Comparison of ENCODE assay signal across 24 mouse cellular contexts in genomic region chrX:71981322-71981721, GRCm38 (mm10). TPM values are rescaled to one million over a fixed set of nuclear protein-coding genes. Genes with fewer than 3 reads are reported as not detected.
A peak's percentile ranks its signal among the peaks of the same experiment; 100 is the strongest.
DNase-seq lines count a peak whose midpoint lies in the region; ATAC-seq and TF ChIP-seq lines count a peak whose summit lies in the region.
"Had no signal": no experiment of that assay in that cellular context is flagged by ENCODE, and none has a peak within 500 bp of the region (broad histone marks: within the 10 kb centered on the region; RNA-seq: fewer than 3 reads in every experiment).

No protein-coding gene starts in this region.

- H3K9me3 ChIP-seq in heart, postnatal 0 days (replicated peaks; ENCODE audit: control insufficient read depth, low read length), result no peaks in the 10 kb centered on the region
- no peaks in the 10 kb centered on the region for H3K9me3 ChIP-seq in lung, embryonic 14.5 days (ENCODE audit: low read depth, low read length)
- H3K9me3 ChIP-seq: embryonic facial prominence, embryonic 12.5 days; forebrain, embryonic 15.5 days; heart, embryonic 13.5 days; hindbrain, embryonic 15.5 days had no signal

- no peak for TF ChIP-seq POLR2A in lung, adult 2 months (IDR thresholded peaks at IDR 0.05; ENCODE audit: borderline replicate concordance, extremely low read depth, low read depth, low read length)

- no peak for ATAC-seq in heart, postnatal 0 days (ENCODE audit: insufficient read depth, low read depth)
- no peak for ATAC-seq in lung, embryonic 14.5 days (ENCODE audit: insufficient read depth)
- ATAC-seq: forebrain, embryonic 15.5 days had no signal

- WGBS in heart, postnatal 0 days, result 64% methylated on average over 2 of the region's 2 CpGs
- 48% methylated on average over 2 of the region's 2 CpGs for WGBS in lung, embryonic 14.5 days
- 59% methylated on average over 2 of the region's 2 CpGs for WGBS in lung, adult 2 months

- no peaks in the 10 kb centered on the region for H3K4me1 ChIP-seq in heart, postnatal 0 days (ENCODE audit: control insufficient read depth, insufficient read depth)
- H3K4me1 ChIP-seq in lung, embryonic 14.5 days (ENCODE audit: insufficient read depth), result no peaks in the 10 kb centered on the region
- no peaks in the 10 kb centered on the region for H3K4me1 ChIP-seq in lung, adult 2 months (ENCODE audit: control insufficient read depth, insufficient read depth, low read length)
- H3K4me1 ChIP-seq: embryonic facial prominence, embryonic 12.5 days; forebrain, embryonic 15.5 days; heart, embryonic 13.5 days; hindbrain, embryonic 15.5 days had no signal

- TF ChIP-seq EP300 in heart, postnatal 0 days (IDR thresholded peaks at IDR 0.05; ENCODE audit: low read depth), result no peak

- no peak for TF ChIP-seq CTCF in heart, postnatal 0 days (IDR thresholded peaks at IDR 0.05; ENCODE audit: low read depth)
- TF ChIP-seq CTCF in lung, embryonic 14.5 days (IDR thresholded peaks at IDR 0.05; ENCODE audit: low read depth), result no peak
- no peak for TF ChIP-seq CTCF in lung, adult 2 months (IDR thresholded peaks at IDR 0.05; ENCODE audit: insufficient read depth, low read length)

- H3K4me2 ChIP-seq in heart, postnatal 0 days (ENCODE audit: low read depth, low read length), result no peak overlapping the region
- H3K4me2 ChIP-seq in lung, embryonic 14.5 days, result no peak overlapping the region
- H3K4me2 ChIP-seq: embryonic facial prominence, embryonic 12.5 days; forebrain, embryonic 15.5 days; heart, embryonic 13.5 days; hindbrain, embryonic 15.5 days had no signal

- H3K27ac ChIP-seq in heart, postnatal 0 days (ENCODE audit: low read depth), result peak overlapping the region; percentile 51; the same call in 1 of the 2 replicates
- no peak overlapping the region for H3K27ac ChIP-seq in lung, embryonic 14.5 days (ENCODE audit: low read depth)
- H3K27ac ChIP-seq: embryonic facial prominence, embryonic 12.5 days; forebrain, embryonic 15.5 days; heart, embryonic 13.5 days; hindbrain, embryonic 15.5 days had no signal

- no peak overlapping the region for H3K9ac ChIP-seq in heart, postnatal 0 days (replicated peaks; ENCODE audit: low read depth, low read length)
- no peak overlapping the region for H3K9ac ChIP-seq in lung, embryonic 14.5 days
- H3K9ac ChIP-seq: embryonic facial prominence, embryonic 12.5 days; forebrain, embryonic 15.5 days; heart, embryonic 13.5 days; hindbrain, embryonic 15.5 days had no signal

- no peaks in the 10 kb centered on the region for H3K27me3 ChIP-seq in heart, postnatal 0 days (ENCODE audit: control insufficient read depth, insufficient read depth, low read length)
- no peaks in the 10 kb centered on the region for H3K27me3 ChIP-seq in lung, embryonic 14.5 days (ENCODE audit: insufficient read depth, low read length)
- H3K27me3 ChIP-seq: embryonic facial prominence, embryonic 12.5 days; forebrain, embryonic 15.5 days; heart, embryonic 13.5 days; hindbrain, embryonic 15.5 days had no signal

- intact Hi-C loops in heart, postnatal 36 days (cut with DNase I), result no loop called here

- H3K36me3 ChIP-seq in heart, postnatal 0 days (replicated peaks; ENCODE audit: control insufficient read depth, insufficient read depth, low read length), result no peaks in the 10 kb centered on the region
- H3K36me3 ChIP-seq in lung, embryonic 14.5 days (ENCODE audit: insufficient read depth), result no peaks in the 10 kb centered on the region
- H3K36me3 ChIP-seq: embryonic facial prominence, embryonic 12.5 days; forebrain, embryonic 15.5 days; heart, embryonic 13.5 days; hindbrain, embryonic 15.5 days had no signal

- H3K4me3 ChIP-seq in heart, postnatal 0 days (ENCODE audit: low read depth, low read length), result no peak overlapping the region
- no peak overlapping the region for H3K4me3 ChIP-seq in lung, embryonic 14.5 days (ENCODE audit: low read depth, low read length)
- no peak overlapping the region for H3K4me3 ChIP-seq in lung, adult 2 months (replicated peaks; ENCODE audit: extremely low read depth, low read depth, low read length)
- H3K4me3 ChIP-seq: embryonic facial prominence, embryonic 12.5 days; forebrain, embryonic 15.5 days; heart, embryonic 13.5 days; hindbrain, embryonic 15.5 days had no signal

- DNase-seq in adrenal gland, adult 8-10 months, result peak; percentile 9
- no peak for DNase-seq in adrenal gland, postnatal 4 days (ENCODE audit: low spot score in 2 of 2)
- DNase-seq in heart, postnatal 0 days (ENCODE audit: low spot score), result no peak
- DNase-seq in heart, postnatal 36 days, result no peak
- peak; percentile 19 for DNase-seq in lung, embryonic 14.5 days
- no peak for DNase-seq in lung, postnatal 14 days
- peak; percentile 22 for DNase-seq in lung, postnatal 10 days
- no peak for DNase-seq in lung, adult 2 months
- DNase-seq: cerebellum, adult 11-12 months; cerebellum, adult 9-10 months; cerebellum, postnatal 25 days; gastrocnemius, postnatal 36 days; heart, adult 11 months; heart, postnatal 14 days had no signal

RNA-seq across cellular contexts. Expression of gene Fate1, which starts 8.5 kb away (rescaled TPM):
- under 1 TPM in 2 of 4 experiments, not detected in 2; 0.26 to 0.35 TPM for total RNA-seq in adrenal gland, adult 8-10 months (2022)
- total RNA-seq in adrenal gland, postnatal 4 days (2021), result 1 to 10 TPM in 1 of 2 experiments, under 1 TPM in 1; 0.28 to 1.5 TPM
- not detected in 2 replicates for total RNA-seq in heart, postnatal 0 days (2014; rRNA removed; ENCODE audit: low replicate concordance)
- 0.12 and 0.16 TPM in 2 replicates for polyA plus RNA-seq in heart, postnatal 0 days (2015; fragmentation: Nextera tagmentation; extraction: Ambion mirVana)
- not detected for total RNA-seq in heart, postnatal 36 days (2021)
- 0.38 TPM in 1 of 2 replicates, not detected in the other for polyA plus RNA-seq in lung, embryonic 14.5 days (2014; fragmentation: Nextera tagmentation; extraction: Ambion mirVana)
- not detected in 2 replicates for polyA plus RNA-seq in lung, adult 2 months (2012; rRNA removed)
- total RNA-seq: adrenal gland, postnatal 36 days; gastrocnemius, adult 8-10 months; gastrocnemius, postnatal 36 days; heart, postnatal 14 days; MEL had no signal
- polyA plus RNA-seq: C2C12; embryonic facial prominence, embryonic 12.5 days; forebrain, embryonic 11.5 days; forebrain, embryonic 15.5 days; heart, embryonic 13.5 days had no signal

RNA-seq across cellular contexts. Expression of gene Cnga2, which starts 10.3 kb away (rescaled TPM):
- under 1 TPM in 3 of 4 experiments, not detected in 1; 0.09 to 0.15 (median 0.11) TPM for total RNA-seq in adrenal gland, adult 8-10 months (2022)
- 1 to 10 TPM in 1 of 2 experiments, under 1 TPM in 1; 0.51 to 1.1 TPM for total RNA-seq in adrenal gland, postnatal 4 days (2021)
- 0.04 TPM in 1 of 2 replicates, not detected in the other for total RNA-seq in heart, postnatal 0 days (2014; rRNA removed; ENCODE audit: low replicate concordance)
- polyA plus RNA-seq in heart, postnatal 0 days (2015; fragmentation: Nextera tagmentation; extraction: Ambion mirVana), result 0.04 TPM in 2 replicates
- not detected for total RNA-seq in heart, postnatal 36 days (2021)
- polyA plus RNA-seq in lung, embryonic 14.5 days (2014; fragmentation: Nextera tagmentation; extraction: Ambion mirVana), result 0.12 and 0.34 TPM in 2 replicates
- polyA plus RNA-seq in lung, adult 2 months (2012; rRNA removed), result 0.53 and 0.87 TPM in 2 replicates
- total RNA-seq: adrenal gland, postnatal 36 days; gastrocnemius, adult 8-10 months; gastrocnemius, postnatal 36 days; MEL had no signal
- polyA plus RNA-seq: C2C12; forebrain, embryonic 11.5 days; hindbrain, embryonic 11.5 days had no signal

RNA-seq across cellular contexts. Expression of gene Prrg3, which starts 18.9 kb away (rescaled TPM):
- 10 to 100 TPM; 14.0 to 22.6 (median 19.8) TPM for total RNA-seq in adrenal gland, adult 8-10 months (2022)
- 10 to 100 TPM; 27.8 to 29.4 TPM for total RNA-seq in adrenal gland, postnatal 4 days (2021)
- total RNA-seq in heart, postnatal 0 days (2014; rRNA removed; ENCODE audit: low replicate concordance), result 12.3 and 14.9 TPM in 2 replicates
- polyA plus RNA-seq in heart, postnatal 0 days (2015; fragmentation: Nextera tagmentation; extraction: Ambion mirVana), result 4.6 and 4.7 TPM in 2 replicates
- total RNA-seq in heart, postnatal 36 days (2021), result 10 to 100 TPM in 1 of 2 experiments, 1 to 10 TPM in 1; 5.9 to 10.6 TPM
- polyA plus RNA-seq in lung, embryonic 14.5 days (2014; fragmentation: Nextera tagmentation; extraction: Ambion mirVana), result 18.9 and 21.2 TPM in 2 replicates
- polyA plus RNA-seq in lung, adult 2 months (2012; rRNA removed), result 21.3 and 29.2 TPM in 2 replicates
- total RNA-seq: MEL had no signal
- polyA plus RNA-seq: C2C12 had no signal

Comparison
In these comparisons a context has a peak if more than half of its experiments do, and no peak if none do; other contexts are left out.
1. DNase-seq: peak in adrenal gland, adult 8-10 months (single experiment), lung, embryonic 14.5 days (single experiment) and lung, postnatal 10 days (single experiment); none in adrenal gland, postnatal 4 days (0 of 2), heart, postnatal 0 days (single experiment), heart, postnatal 36 days (0 of 2), lung, postnatal 14 days (single experiment) and lung, adult 2 months (single experiment).